ENCODE assay signal across 12 mouse cellular contexts in genomic region chr12:80017376-80017929, GRCm38 (mm10).
DNase-seq lines count a peak whose midpoint lies in the region; ATAC-seq lines count a peak whose summit lies in the region.
"Had no signal": no experiment of that assay in that cellular context is flagged by ENCODE, and none has a peak within 500 bp of the region (broad histone marks: within the 10 kb centered on the region; RNA-seq: fewer than 3 reads in every experiment).

No protein-coding gene starts in this region.

- no peak overlapping the region for H3K9ac ChIP-seq in heart, embryonic 12.5 days
- H3K9ac ChIP-seq in lung, embryonic 15.5 days = no peak overlapping the region
- no peak overlapping the region for H3K9ac ChIP-seq in heart, embryonic 16.5 days (ENCODE audit: low read length)
- H3K9ac ChIP-seq in stomach, embryonic 16.5 days (ENCODE audit: low read length) = no peak overlapping the region
- H3K9ac ChIP-seq: hindbrain, embryonic 15.5 days; liver, embryonic 13.5 days had no signal

- H3K4me1 ChIP-seq in heart, embryonic 12.5 days (replicated peaks) = peaks cover 58% of the 10 kb centered on the region
- peaks cover 75% of the 10 kb centered on the region for H3K4me1 ChIP-seq in lung, embryonic 15.5 days
- peaks cover 53% of the 10 kb centered on the region for H3K4me1 ChIP-seq in heart, embryonic 16.5 days (ENCODE audit: control insufficient read depth, insufficient read depth, low read length)
- H3K4me1 ChIP-seq in stomach, embryonic 16.5 days (ENCODE audit: control insufficient read depth, insufficient read depth, low read length) = peaks cover 55% of the 10 kb centered on the region

- WGBS in heart, embryonic 12.5 days = 63% methylated on average over 8 of the region's 8 CpGs
- WGBS in lung, embryonic 15.5 days = 57% methylated on average over 8 of the region's 8 CpGs
- whole genome bisulfite sequencing in heart, embryonic 16.5 days = 56% methylated on average over 8 of the region's 8 CpGs
- 58% methylated on average over 8 of the region's 8 CpGs for WGBS in stomach, embryonic 16.5 days

- peak overlapping the region; percentile 36; the same call in 1 of the 2 replicates for H3K27ac ChIP-seq in heart, embryonic 12.5 days (ENCODE audit: poor library complexity, severe bottlenecking)
- H3K27ac ChIP-seq in lung, embryonic 15.5 days = peak overlapping the region; percentile 67
- H3K27ac ChIP-seq in heart, embryonic 16.5 days (ENCODE audit: low read length) = peak overlapping the region; percentile 17
- peak overlapping the region; percentile 76 for H3K27ac ChIP-seq in stomach, embryonic 16.5 days (ENCODE audit: low read length)
- H3K27ac ChIP-seq: hindbrain, embryonic 15.5 days; left cerebral cortex, adult 2 months; liver, embryonic 13.5 days had no signal

- H3K27me3 ChIP-seq in heart, embryonic 12.5 days (replicated peaks) = no peaks in the 10 kb centered on the region
- no peaks in the 10 kb centered on the region for H3K27me3 ChIP-seq in lung, embryonic 15.5 days
- no peaks in the 10 kb centered on the region for H3K27me3 ChIP-seq in heart, embryonic 16.5 days (ENCODE audit: control insufficient read depth, insufficient read depth, low read length)
- H3K27me3 ChIP-seq in stomach, embryonic 16.5 days (ENCODE audit: control insufficient read depth, insufficient read depth, low read length) = no peaks in the 10 kb centered on the region
- H3K27me3 ChIP-seq: hindbrain, embryonic 15.5 days had no signal

- no peaks in the 10 kb centered on the region for H3K9me3 ChIP-seq in heart, embryonic 12.5 days (replicated peaks)
- H3K9me3 ChIP-seq in lung, embryonic 15.5 days = no peaks in the 10 kb centered on the region
- no peaks in the 10 kb centered on the region for H3K9me3 ChIP-seq in heart, embryonic 16.5 days (replicated peaks; ENCODE audit: control insufficient read depth, low read length)
- no peaks in the 10 kb centered on the region for H3K9me3 ChIP-seq in stomach, embryonic 16.5 days (replicated peaks; ENCODE audit: control insufficient read depth, low read length)
- H3K9me3 ChIP-seq: hindbrain, embryonic 15.5 days; liver, embryonic 13.5 days had no signal

- no peaks in the 10 kb centered on the region for H3K36me3 ChIP-seq in heart, embryonic 12.5 days
- H3K36me3 ChIP-seq in lung, embryonic 15.5 days = no peaks in the 10 kb centered on the region
- H3K36me3 ChIP-seq in heart, embryonic 16.5 days (ENCODE audit: control insufficient read depth, insufficient read depth) = no peaks in the 10 kb centered on the region
- no peaks in the 10 kb centered on the region for H3K36me3 ChIP-seq in stomach, embryonic 16.5 days (ENCODE audit: control insufficient read depth, insufficient read depth, low read length)
- H3K36me3 ChIP-seq: hindbrain, embryonic 15.5 days; liver, embryonic 13.5 days had no signal

- no peak overlapping the region for H3K4me3 ChIP-seq in heart, embryonic 12.5 days
- no peak overlapping the region for H3K4me3 ChIP-seq in lung, embryonic 15.5 days
- no peak overlapping the region for H3K4me3 ChIP-seq in heart, embryonic 16.5 days (ENCODE audit: low read length)
- no peak overlapping the region for H3K4me3 ChIP-seq in stomach, embryonic 16.5 days (replicated peaks; ENCODE audit: low read length)
- H3K4me3 ChIP-seq: hindbrain, embryonic 15.5 days; left cerebral cortex, adult 2 months; liver, embryonic 13.5 days had no signal

- DNase-seq in heart, postnatal 36 days = no peak
- no peak for DNase-seq in lung, postnatal 4 days
- no peak for DNase-seq in adrenal gland, adult 2 months
- DNase-seq: cerebellum, postnatal 36 days; liver, embryonic 13.5 days; spleen, adult 18-20 months had no signal

- no peak overlapping the region for H3K4me2 ChIP-seq in heart, embryonic 12.5 days
- H3K4me2 ChIP-seq in lung, embryonic 15.5 days = no peak overlapping the region
- H3K4me2 ChIP-seq in heart, embryonic 16.5 days (ENCODE audit: low read depth, low read length) = no peak overlapping the region
- no peak overlapping the region for H3K4me2 ChIP-seq in stomach, embryonic 16.5 days (ENCODE audit: low read depth, low read length)
- H3K4me2 ChIP-seq: hindbrain, embryonic 15.5 days; liver, embryonic 13.5 days had no signal

- no peak for ATAC-seq in heart, embryonic 12.5 days (ENCODE audit: insufficient number of reproducible peaks, low FRiP score)
- no peak for ATAC-seq in lung, embryonic 15.5 days (ENCODE audit: borderline replicate concordance, extremely low read depth, low FRiP score, low TSS enrichment)
- ATAC-seq in heart, embryonic 16.5 days (replicated peaks; ENCODE audit: extremely low read depth, insufficient read depth, low FRiP score) = no peak
- 0 out of 2 replicates have a peak, but pooled peaks have one; percentile 9 for ATAC-seq in stomach, embryonic 16.5 days (ENCODE audit: insufficient read depth, low FRiP score)

- intact Hi-C loops in heart, postnatal 36 days (cut with DNase I) = no loop called here

Comparison
In these comparisons a context has a peak if more than half of its experiments do, and no peak if none do; other contexts are left out.
1. H3K27ac ChIP-seq: peak in every context shown above with its lines; median percentile 76 in stomach, embryonic 16.5 days; 67 in lung, embryonic 15.5 days; 36 in heart, embryonic 12.5 days; 17 in heart, embryonic 16.5 days.